Mouse (Mus musculus) testis, postnatal 10 days (tissue): ENCODE measurements around the gene Prdx6b.

ENCODE experiments used
- DNase-seq: peaks from one replicate; pipeline ENCODE4 v3.0.0; 2021; ENCODE audit warnings: low spot score

The Prdx6b gene

DNA sequence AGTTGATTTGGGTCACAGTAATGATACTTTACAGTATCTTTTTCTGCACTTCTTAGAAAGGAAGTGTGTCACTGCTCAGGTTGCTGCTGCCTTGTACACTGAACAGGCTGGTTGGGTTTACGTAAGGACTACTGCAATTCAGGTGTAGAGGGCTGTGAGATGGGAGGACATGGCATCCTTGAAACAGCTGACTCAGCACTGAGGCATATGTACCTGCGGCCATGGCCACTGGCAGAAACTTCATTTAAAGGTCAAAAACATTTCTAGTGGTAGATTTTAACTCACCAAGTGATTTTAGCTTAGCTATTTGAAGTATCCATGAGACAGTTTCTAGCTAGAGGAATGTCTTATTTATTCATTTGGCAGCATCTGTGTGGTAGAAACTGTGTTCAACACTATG is 33.5 kb downstream of the Prdx6b start:
- DNase-seq: no peak

DNA sequence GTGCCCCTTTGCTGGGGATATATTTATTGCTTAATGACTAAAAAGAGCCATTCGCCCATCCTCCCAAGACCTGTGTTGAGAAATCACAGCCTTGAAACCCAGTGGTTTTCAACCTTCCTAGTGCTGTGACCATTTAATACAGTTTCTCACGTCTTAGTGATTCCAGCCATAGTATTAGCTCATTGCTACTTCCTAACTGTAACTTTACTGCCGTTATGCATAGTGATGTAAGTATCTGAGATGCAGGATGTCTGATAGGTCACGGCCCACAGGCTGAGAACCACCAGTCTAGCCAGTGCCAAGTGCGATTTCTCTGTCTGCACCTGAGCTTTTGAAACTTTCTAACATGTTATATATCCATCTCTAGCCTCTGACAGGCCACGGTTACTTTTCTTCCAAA is 35.0 kb downstream of the Prdx6b start:
- no peak for DNase-seq

DNA sequence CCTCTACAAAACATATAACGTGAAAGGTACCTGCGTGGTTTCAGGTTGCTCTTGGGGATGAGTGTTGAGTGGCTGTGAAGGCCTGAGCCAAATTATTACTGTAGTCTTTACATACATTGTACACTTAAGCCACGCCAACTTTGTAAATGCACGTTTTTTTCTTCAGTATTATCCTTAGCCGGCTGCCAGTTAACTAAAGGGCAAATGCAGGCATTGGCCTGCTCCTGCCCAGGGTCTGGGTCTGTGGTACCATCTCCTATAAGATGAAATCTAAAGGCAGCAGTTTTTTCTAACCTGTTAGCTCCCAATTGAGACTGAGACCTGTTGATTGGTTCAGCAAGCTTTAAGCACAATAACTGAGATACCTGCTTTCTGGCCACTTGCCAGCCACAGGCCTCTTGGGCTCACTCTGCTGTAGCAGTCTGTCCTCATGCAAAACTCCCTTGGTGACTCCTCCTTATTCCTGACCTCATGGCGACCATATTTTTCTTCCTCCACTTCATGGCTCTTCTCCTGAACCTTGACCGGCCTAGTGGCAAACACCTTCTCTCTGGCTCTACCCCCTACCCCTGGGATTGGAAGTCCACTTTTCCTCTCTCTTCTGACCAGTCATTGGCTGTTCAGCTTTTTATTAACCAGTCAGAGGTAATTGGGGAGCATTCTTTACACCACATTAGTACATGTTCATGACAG is 36.8 kb downstream of the Prdx6b start:
- DNase-seq: no peak

DNA sequence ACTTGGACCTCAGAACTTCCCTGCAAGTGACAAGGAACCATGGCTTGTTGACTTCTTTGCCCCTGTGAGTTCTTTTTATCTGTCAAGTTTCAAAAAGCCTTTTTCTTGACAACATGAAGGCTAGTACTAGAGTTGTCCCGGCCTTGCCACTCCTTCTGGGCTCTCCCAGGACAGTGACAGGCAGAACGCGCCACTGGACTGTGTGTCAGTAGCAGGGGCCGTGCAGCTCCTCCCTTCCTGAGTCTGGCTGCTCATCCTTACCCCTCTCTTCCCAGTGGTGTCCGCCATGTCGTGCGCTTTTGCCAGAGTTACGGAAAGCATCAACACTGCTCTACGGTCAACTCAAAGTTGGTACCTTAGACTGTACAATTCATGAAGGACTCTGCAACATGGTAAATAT is 48.3 kb downstream of the Prdx6b start:
- no peak for DNase-seq
